Mouse (Mus musculus): ENCODE measurements at regions not wholly inside any gene's neighbourhood (a gene's known extent, or its start where the extent isn't known, plus 50 kb on each side); places are given as distances from the start of the nearest gene placed in this dataset.

GRCm38 (mm10) chr12:9404981-9405380 lies 164.9 kb upstream of the Osr1 start:
- ATAC-seq = no peak
- Histone ChIP-seq H3K27ac (ENCODE audit: low read length) (no peak overlapping the region), H3K9me3 (ENCODE audit: control insufficient read depth, low read length) (no peaks in the 10 kb centered on the region), H3K4me1 (ENCODE audit: control insufficient read depth, insufficient read depth, low read length) (no peaks in the 10 kb centered on the region), H3K36me3 (ENCODE audit: control insufficient read depth, insufficient read depth, low read length) (no peaks in the 10 kb centered on the region), H3K4me2 (ENCODE audit: low read depth, low read length) (no peak overlapping the region), H3K4me3 (ENCODE audit: low read length) (no peak overlapping the region), H3K27me3 (replicated peaks; ENCODE audit: control insufficient read depth, insufficient read depth, low read length) (no peaks in the 10 kb centered on the region), H3K9ac (ENCODE audit: low read depth, low read length) (no peak overlapping the region)
- WGBS = 75% methylated on average over 7 of the region's 7 CpGs

GRCm38 (mm10) chr12:9419311-9419710 lies 150.6 kb upstream of the Osr1 start:
- no peaks in the 10 kb centered on the region for H3K4me1 ChIP-seq (ENCODE audit: control insufficient read depth, insufficient read depth, low read length)
- no peaks in the 10 kb centered on the region for H3K9me3 ChIP-seq (ENCODE audit: control insufficient read depth, low read length)
- no peak overlapping the region for H3K4me2 ChIP-seq (ENCODE audit: low read depth, low read length)
- no peaks in the 10 kb centered on the region for H3K27me3 ChIP-seq (replicated peaks; ENCODE audit: control insufficient read depth, insufficient read depth, low read length)
- ATAC-seq = no peak
- H3K27ac ChIP-seq (ENCODE audit: low read length) = no peak overlapping the region
- H3K36me3 ChIP-seq (ENCODE audit: control insufficient read depth, insufficient read depth, low read length) = no peaks in the 10 kb centered on the region
- H3K9ac ChIP-seq (ENCODE audit: low read depth, low read length) = no peak overlapping the region
- H3K4me3 ChIP-seq (ENCODE audit: low read length) = no peak overlapping the region
- 20% methylated on average over 3 of the region's 3 CpGs for WGBS

- no peak for ATAC-seq
- H3K4me3 ChIP-seq (ENCODE audit: low read length) = no peak overlapping the region
- WGBS = 78% methylated on average over 3 of the region's 3 CpGs
- no peaks in the 10 kb centered on the region for H3K4me1 ChIP-seq (ENCODE audit: control insufficient read depth, insufficient read depth, low read length)
- H3K4me2 ChIP-seq (ENCODE audit: low read depth, low read length) = no peak overlapping the region
- no peaks in the 10 kb centered on the region for H3K36me3 ChIP-seq (ENCODE audit: control insufficient read depth, insufficient read depth, low read length)
- H3K9me3 ChIP-seq (ENCODE audit: control insufficient read depth, low read length) = no peaks in the 10 kb centered on the region
- no peaks in the 10 kb centered on the region for H3K27me3 ChIP-seq (replicated peaks; ENCODE audit: control insufficient read depth, insufficient read depth, low read length)
- no peak overlapping the region for H3K27ac ChIP-seq (ENCODE audit: low read length)
- no peak overlapping the region for H3K9ac ChIP-seq (ENCODE audit: low read depth, low read length)
Observed at GRCm38 (mm10) chr12:9430656-9431055, 139.3 kb upstream of the Osr1 start.

GRCm38 (mm10) chr12:9438575-9439161 lies 131.2 kb upstream of the Osr1 start:
- no peak overlapping the region for H3K27ac ChIP-seq (ENCODE audit: low read length)
- H3K9me3 ChIP-seq (ENCODE audit: control insufficient read depth, low read length) = no peaks in the 10 kb centered on the region
- H3K36me3 ChIP-seq (ENCODE audit: control insufficient read depth, insufficient read depth, low read length) = no peaks in the 10 kb centered on the region
- H3K4me3 ChIP-seq (ENCODE audit: low read length) = no peak overlapping the region
- 25% methylated on average over 9 of the region's 9 CpGs for WGBS
- H3K4me1 ChIP-seq (ENCODE audit: control insufficient read depth, insufficient read depth, low read length) = peaks cover 7% of the 10 kb centered on the region; the same call in 1 of the 2 replicates
- no peak overlapping the region for H3K9ac ChIP-seq (ENCODE audit: low read depth, low read length)
- ATAC-seq = 0 out of 2 replicates have a peak, but pooled peaks have one; percentile 28
- H3K4me2 ChIP-seq (ENCODE audit: low read depth, low read length) = no peak overlapping the region
- H3K27me3 ChIP-seq (replicated peaks; ENCODE audit: control insufficient read depth, insufficient read depth, low read length) = no peaks in the 10 kb centered on the region

- H3K27me3 ChIP-seq (replicated peaks; ENCODE audit: control insufficient read depth, insufficient read depth, low read length) = no peaks in the 10 kb centered on the region
- no peak overlapping the region for H3K9ac ChIP-seq (ENCODE audit: low read depth, low read length)
- no peaks in the 10 kb centered on the region for H3K9me3 ChIP-seq (ENCODE audit: control insufficient read depth, low read length)
- 27% methylated on average over 3 of the region's 3 CpGs for WGBS
- ATAC-seq = peak; percentile 55
- no peaks in the 10 kb centered on the region for H3K36me3 ChIP-seq (ENCODE audit: control insufficient read depth, insufficient read depth, low read length)
- H3K4me1 ChIP-seq (ENCODE audit: control insufficient read depth, insufficient read depth, low read length) = no peaks in the 10 kb centered on the region
- H3K4me3 ChIP-seq (ENCODE audit: low read length) = no peak overlapping the region
- no peak overlapping the region for H3K27ac ChIP-seq (ENCODE audit: low read length)
- no peak overlapping the region for H3K4me2 ChIP-seq (ENCODE audit: low read depth, low read length)
Observed at GRCm38 (mm10) chr12:9450620-9451019, 119.3 kb upstream of the Osr1 start.

GRCm38 (mm10) chr12:9460193-9460592 lies 109.7 kb upstream of the Osr1 start:
- H3K4me2 ChIP-seq (ENCODE audit: low read depth, low read length) = no peak overlapping the region
- H3K27me3 ChIP-seq (replicated peaks; ENCODE audit: control insufficient read depth, insufficient read depth, low read length) = no peaks in the 10 kb centered on the region
- no peak overlapping the region for H3K4me3 ChIP-seq (ENCODE audit: low read length)
- H3K4me1 ChIP-seq (ENCODE audit: control insufficient read depth, insufficient read depth, low read length) = no peaks in the 10 kb centered on the region
- H3K9ac ChIP-seq (ENCODE audit: low read depth, low read length) = no peak overlapping the region
- H3K27ac ChIP-seq (ENCODE audit: low read length) = no peak overlapping the region
- no peaks in the 10 kb centered on the region for H3K9me3 ChIP-seq (ENCODE audit: control insufficient read depth, low read length)
- WGBS = 73% methylated on average over 3 of the region's 3 CpGs
- no peaks in the 10 kb centered on the region for H3K36me3 ChIP-seq (ENCODE audit: control insufficient read depth, insufficient read depth, low read length)
- no peak for ATAC-seq

- no peak overlapping the region for H3K27ac ChIP-seq (ENCODE audit: low read length)
- H3K9me3 ChIP-seq (ENCODE audit: control insufficient read depth, low read length) = no peaks in the 10 kb centered on the region
- H3K9ac ChIP-seq (ENCODE audit: low read depth, low read length) = no peak overlapping the region
- no peak overlapping the region for H3K4me2 ChIP-seq (ENCODE audit: low read depth, low read length)
- H3K36me3 ChIP-seq (ENCODE audit: control insufficient read depth, insufficient read depth, low read length) = no peaks in the 10 kb centered on the region
- peak; percentile 52 for ATAC-seq
- no peak overlapping the region for H3K4me3 ChIP-seq (ENCODE audit: low read length)
- H3K4me1 ChIP-seq (ENCODE audit: control insufficient read depth, insufficient read depth, low read length) = no peaks in the 10 kb centered on the region
- H3K27me3 ChIP-seq (replicated peaks; ENCODE audit: control insufficient read depth, insufficient read depth, low read length) = no peaks in the 10 kb centered on the region
- WGBS = 48% methylated on average over 3 of the region's 3 CpGs
Observed at GRCm38 (mm10) chr12:9469655-9470470, 100.1 kb upstream of the Osr1 start.

GRCm38 (mm10) chr12:9475836-9476235 lies 94.1 kb upstream of the Osr1 start:
- Histone ChIP-seq H3K27me3 (replicated peaks; ENCODE audit: control insufficient read depth, insufficient read depth, low read length) (no peaks in the 10 kb centered on the region), H3K4me3 (ENCODE audit: low read length) (no peak overlapping the region), H3K4me2 (ENCODE audit: low read depth, low read length) (no peak overlapping the region), H3K9ac (ENCODE audit: low read depth, low read length) (no peak overlapping the region), H3K9me3 (ENCODE audit: control insufficient read depth, low read length) (no peaks in the 10 kb centered on the region), H3K4me1 (ENCODE audit: control insufficient read depth, insufficient read depth, low read length) (no peaks in the 10 kb centered on the region), H3K36me3 (ENCODE audit: control insufficient read depth, insufficient read depth, low read length) (no peaks in the 10 kb centered on the region), H3K27ac (ENCODE audit: low read length) (no peak overlapping the region)
- WGBS = 63% methylated on average over 2 of the region's 2 CpGs
- ATAC-seq = no peak

- Histone ChIP-seq H3K4me1 (ENCODE audit: control insufficient read depth, insufficient read depth, low read length) (no peaks in the 10 kb centered on the region), H3K36me3 (ENCODE audit: control insufficient read depth, insufficient read depth, low read length) (no peaks in the 10 kb centered on the region), H3K9me3 (ENCODE audit: control insufficient read depth, low read length) (no peaks in the 10 kb centered on the region), H3K9ac (ENCODE audit: low read depth, low read length) (no peak overlapping the region), H3K27ac (ENCODE audit: low read length) (no peak overlapping the region), H3K4me2 (ENCODE audit: low read depth, low read length) (no peak overlapping the region), H3K4me3 (ENCODE audit: low read length) (no peak overlapping the region), H3K27me3 (replicated peaks; ENCODE audit: control insufficient read depth, insufficient read depth, low read length) (no peaks in the 10 kb centered on the region)
- ATAC-seq = no peak
- 36% methylated on average over 1 of the region's 1 CpGs for WGBS
Observed at GRCm38 (mm10) chr12:9478201-9478600, 91.7 kb upstream of the Osr1 start.

Data from intestine, embryonic 16.5 days (tissue).